Mouse (Mus musculus) ES-E14 (cell line): Measurements from ENCODE around the gene Mecr.

Experiments
- CHD2 ChIP-seq: IDR thresholded peaks from 2 replicates; pipeline ENCODE4 v1.6.1; 2014; ENCODE audit warnings: mild to moderate bottlenecking, low read depth, low read length, inconsistent platforms
- HCFC1 ChIP-seq: IDR thresholded peaks from 2 replicates; pipeline ENCODE4 v1.6.1; 2012; ENCODE audit warnings: low read length, inconsistent platforms, borderline replicate concordance; ENCODE audit not compliant: insufficient read depth
- ZNF384 ChIP-seq: IDR thresholded peaks from 2 replicates; pipeline ENCODE4 v1.6.1; 2012; ENCODE audit warnings: low read depth, low read length, inconsistent platforms

DNA sequence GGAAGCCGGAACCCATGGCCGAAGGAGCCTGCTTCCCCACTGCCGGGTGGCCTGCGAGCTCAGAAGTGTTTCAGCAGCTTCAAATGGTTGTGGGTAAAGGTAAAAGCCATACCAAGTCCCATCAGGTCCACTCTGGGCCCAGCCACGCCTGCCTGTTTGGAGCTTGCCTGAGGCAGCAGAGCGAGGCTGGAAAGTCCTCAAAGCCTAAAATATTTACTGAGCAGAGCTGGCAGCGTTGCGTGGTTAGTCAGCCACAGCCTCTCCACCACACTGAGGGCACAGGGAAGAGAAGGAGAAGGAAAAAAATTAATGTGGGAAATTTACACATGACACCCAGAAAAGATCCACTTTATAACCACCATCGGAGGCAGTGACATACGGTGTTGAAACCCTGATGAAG lies 70.3 kb downstream of the Mecr start:
- TF ChIP-seq ZNF384 (no peak), CHD2 (no peak), HCFC1 (no peak)
